Mouse (Mus musculus) kidney, adult 2 months (tissue): Measurements from ENCODE around the gene Cntn5.

Experiments used
- CTCF ChIP-seq: fragments of 200-500 bp; conservative IDR thresholded peaks from 2 replicates; pipeline ENCODE4 v1.5.1; 2011; ENCODE audit warnings: low read depth, mild to moderate bottlenecking, control low read depth, low read length, moderate library complexity, mixed read lengths; ENCODE audit not compliant: insufficient read depth, insufficient read length
- POLR2A ChIP-seq: fragments of 200-500 bp; IDR thresholded peaks from one replicate; pipeline ENCODE4 v1.6.1; 2011; ENCODE audit warnings: low read depth, low read length, control low read depth

GRCm38 (mm10) chr9:9707766-9708165, 1196.8 kb downstream of the Cntn5 start:
- no peak for TF ChIP-seq POLR2A
- TF ChIP-seq CTCF: no peak
